Mouse (Mus musculus) C2C12 (cell line): ENCODE results near the gene Rdm1.

Experiments
- CTCF ChIP-seq: IDR thresholded peaks from one replicate; pipeline ENCODE4 v1.5.1; 2011; ENCODE audit not compliant: control insufficient read depth, insufficient read depth, insufficient read length
- MYOG ChIP-seq: IDR thresholded peaks from one replicate; pipeline ENCODE4 v1.6.1; 2011; ENCODE audit not compliant: control insufficient read depth, insufficient read length; ENCODE audit errors: extremely low read depth

- TF ChIP-seq CTCF (peak; percentile 10), MYOG (no peak)
Measured at GRCm38 (mm10) chr11:101589444-101589843, 37.6 kb upstream of the Rdm1 start.
